Mouse (Mus musculus) G1E (cell line): ENCODE results near the gene Traf6.

Experiments used
- CTCF ChIP-seq: IDR thresholded peaks from 2 replicates; pipeline ENCODE4 v1.5.1; 2012; ENCODE audit warnings: low read depth, low read length, inconsistent platforms, mixed read lengths
- GATA2 ChIP-seq: IDR thresholded peaks from 2 replicates; pipeline ENCODE4 v1.6.1; 2012; ENCODE audit warnings: low read depth, low read length, inconsistent platforms, borderline replicate concordance
- POLR2AphosphoS5 ChIP-seq: IDR thresholded peaks from 2 replicates; pipeline ENCODE4 v1.6.1; 2012; ENCODE audit warnings: low read depth, low read length, inconsistent platforms; ENCODE audit not compliant: insufficient replicate concordance
- TAL1 ChIP-seq: conservative IDR thresholded peaks from 2 replicates; pipeline ENCODE4 v1.6.1; 2012; ENCODE audit warnings: low read depth, low read length, inconsistent platforms, mixed read lengths

- TF ChIP-seq CTCF (no peak), POLR2AphosphoS5 (no peak), GATA2 (no peak), TAL1 (no peak)
Observed at GRCm38 (mm10) chr2:101733564-101733963, 55.3 kb downstream of the Traf6 start.
